Mouse (Mus musculus): Measurements from ENCODE around the gene Ms4a3. TPM values are rescaled to one million over a fixed set of nuclear protein-coding genes. Genes with fewer than 3 reads are reported as not detected.

Ms4a3 gene
- total and polyA plus RNA-seq, 3 experiments = 0.34 to 0.63 (median 0.51) TPM

GRCm38 (mm10) chr19:11617983-11618382, 22.7 kb downstream of the Ms4a3 start:
- dilution Hi-C loops (cut with MboI; ENCODE audit: extremely low pct_ligation_motif_present, extremely low pct_unique_long_range_greater_than_20kb, low sequenced_read_pairs) = no loop called here
- Histone ChIP-seq H3K27me3 (replicated peaks) (no peaks in the 10 kb centered on the region), H3K9ac (ENCODE audit: insufficient read depth, low read depth) (no peak overlapping the region), H3K4me1 (ENCODE audit: control insufficient read depth in 1 of 2, insufficient read depth in 2 of 2) (peaks cover 0 to 4% of the 10 kb centered on the region in 2 experiments; a peak in 1 of 4 replicates), H3K4me2 (ENCODE audit: insufficient read depth, low read depth, poor library complexity, severe bottlenecking) (no peak overlapping the region; the same call in 1 of the 2 replicates), H3K79me2 (replicated peaks; ENCODE audit: control insufficient read depth, extremely low read depth, insufficient read depth, poor library complexity, severe bottlenecking) (no peaks in the 10 kb centered on the region), H3K36me3 (replicated peaks in 1 of 2; ENCODE audit: control insufficient read depth in 1 of 2, insufficient read depth in 1 of 2, low read length in 1 of 2) (no peaks in the 10 kb centered on the region), H3K27ac (ENCODE audit: insufficient read depth, low read depth) (no peak overlapping the region), H3K9me3 (replicated peaks; ENCODE audit: low read length) (no peaks in the 10 kb centered on the region), H3K4me3 (replicated peaks in 1 of 3; ENCODE audit: low read depth in 2 of 3, low read length in 2 of 3, poor library complexity in 1 of 3) (no peak overlapping the region)
- no peak for DNase-seq (ENCODE audit: extremely low read depth)
- in situ Hi-C loops (cut with MboI; ENCODE audit: low pct_ligation_motif_present, low pct_unique_long_range_greater_than_20kb, low sequenced_read_pairs) = loop anchor here (10.0 to 25.0 kb wide), 3 partner anchors 77 to 581 kb away; partner anchors contain the start of genes Oosp1, Oosp3 and Osbp
- TF ChIP-seq TBP (conservative IDR thresholded peaks at IDR 0.05; ENCODE audit: low read depth, low read length) (no peak), ZMIZ1 (IDR thresholded peaks at IDR 0.05; ENCODE audit: low read depth, low read length) (no peak)

- in situ Hi-C loops (cut with MboI; ENCODE audit: low pct_ligation_motif_present, low pct_unique_long_range_greater_than_20kb, low sequenced_read_pairs) = loop anchor here (10.0 to 25.0 kb wide), 3 partner anchors 80 to 578 kb away; partner anchors contain the start of genes Oosp1, Oosp3 and Osbp
- H3K27me3 ChIP-seq (replicated peaks) = no peaks in the 10 kb centered on the region
- H3K9ac ChIP-seq (ENCODE audit: insufficient read depth, low read depth) = no peak overlapping the region
- TF ChIP-seq E2F4 (IDR thresholded peaks at IDR 0.05; ENCODE audit: insufficient replicate concordance, low read depth, low read length) = no peak
- TF ChIP-seq NRF1 (IDR thresholded peaks at IDR 0.05; ENCODE audit: low read depth, low read length) = no peak
- TF ChIP-seq TCF12 (IDR thresholded peaks at IDR 0.05; ENCODE audit: low read depth, low read length) = no peak
- no peak for TF ChIP-seq JUN (IDR thresholded peaks at IDR 0.05; ENCODE audit: insufficient read depth, low read depth, low read length)
- no peak for TF ChIP-seq MYC (IDR thresholded peaks at IDR 0.05; ENCODE audit: low read depth, low read length)
- peaks cover 0 to 13% of the 10 kb centered on the region in 2 experiments; a peak in 2 of 4 replicates for H3K4me1 ChIP-seq (ENCODE audit: control insufficient read depth in 1 of 2, insufficient read depth in 2 of 2)
- H3K79me2 ChIP-seq (replicated peaks; ENCODE audit: control insufficient read depth, extremely low read depth, insufficient read depth, poor library complexity, severe bottlenecking) = no peaks in the 10 kb centered on the region
- H3K4me2 ChIP-seq (ENCODE audit: insufficient read depth, low read depth, poor library complexity, severe bottlenecking) = no peak overlapping the region
- no peak for DNase-seq (ENCODE audit: extremely low read depth)
- no peaks in the 10 kb centered on the region for H3K9me3 ChIP-seq (replicated peaks; ENCODE audit: low read length)
- no peak overlapping the region for H3K4me3 ChIP-seq (replicated peaks in 1 of 3; ENCODE audit: low read depth in 2 of 3, low read length in 2 of 3, poor library complexity in 1 of 3)
- H3K27ac ChIP-seq (ENCODE audit: insufficient read depth, low read depth) = no peak overlapping the region
- no peaks in the 10 kb centered on the region for H3K36me3 ChIP-seq (replicated peaks in 1 of 2; ENCODE audit: control insufficient read depth in 1 of 2, insufficient read depth in 1 of 2, low read length in 1 of 2)
- dilution Hi-C loops (cut with MboI; ENCODE audit: extremely low pct_ligation_motif_present, extremely low pct_unique_long_range_greater_than_20kb, low sequenced_read_pairs) = no loop called here
Observed at GRCm38 (mm10) chr19:11614805-11615204, 25.8 kb downstream of the Ms4a3 start.

GRCm38 (mm10) chr19:11613776-11614443, 26.7 kb downstream of the Ms4a3 start:
- H3K27me3 ChIP-seq (replicated peaks) = no peaks in the 10 kb centered on the region
- DNase-seq (ENCODE audit: extremely low read depth) = no peak
- TF ChIP-seq IRF4 (IDR thresholded peaks at IDR 0.05; ENCODE audit: low read depth, low read length) (no peak), ZMIZ1 (IDR thresholded peaks at IDR 0.05; ENCODE audit: low read depth, low read length) (no peak), TBP (conservative IDR thresholded peaks at IDR 0.05; ENCODE audit: low read depth, low read length) (no peak), BHLHE40 (IDR thresholded peaks at IDR 0.05; ENCODE audit: low read depth, low read length) (no peak), NELFE (IDR thresholded peaks at IDR 0.05; ENCODE audit: low read depth, low read length) (no peak), USF2 (conservative IDR thresholded peaks at IDR 0.05; ENCODE audit: low read depth, low read length) (no peak), ZC3H11A (IDR thresholded peaks at IDR 0.05; ENCODE audit: low read depth, low read length) (no peak), MXI1 (IDR thresholded peaks at IDR 0.05; ENCODE audit: low read depth, low read length) (no peak)
- H3K9ac ChIP-seq (ENCODE audit: insufficient read depth, low read depth) = no peak overlapping the region
- no peaks in the 10 kb centered on the region for H3K79me2 ChIP-seq (replicated peaks; ENCODE audit: control insufficient read depth, extremely low read depth, insufficient read depth, poor library complexity, severe bottlenecking)
- no peaks in the 10 kb centered on the region for H3K36me3 ChIP-seq (replicated peaks in 1 of 2; ENCODE audit: control insufficient read depth in 1 of 2, insufficient read depth in 1 of 2, low read length in 1 of 2)
- no peak overlapping the region for H3K4me3 ChIP-seq (replicated peaks in 1 of 3; ENCODE audit: low read depth in 2 of 3, low read length in 2 of 3, poor library complexity in 1 of 3)
- no peak overlapping the region for H3K4me2 ChIP-seq (ENCODE audit: insufficient read depth, low read depth, poor library complexity, severe bottlenecking)
- no peaks in the 10 kb centered on the region for H3K9me3 ChIP-seq (replicated peaks; ENCODE audit: low read length)
- in situ Hi-C loops (cut with MboI; ENCODE audit: low pct_ligation_motif_present, low pct_unique_long_range_greater_than_20kb, low sequenced_read_pairs) = loop anchor here (10.0 to 25.0 kb wide), 3 partner anchors 81 to 577 kb away; partner anchors contain the start of genes Oosp1, Oosp3 and Osbp
- dilution Hi-C loops (cut with MboI; ENCODE audit: extremely low pct_ligation_motif_present, extremely low pct_unique_long_range_greater_than_20kb, low sequenced_read_pairs) = no loop called here
- peaks cover 0 to 13% of the 10 kb centered on the region in 2 experiments; a peak in 2 of 4 replicates for H3K4me1 ChIP-seq (ENCODE audit: control insufficient read depth in 1 of 2, insufficient read depth in 2 of 2)
- H3K27ac ChIP-seq (ENCODE audit: insufficient read depth, low read depth) = no peak overlapping the region
